Mouse (Mus musculus) small intestine, adult 2 months (tissue): ENCODE data around the gene Calcoco2. TPM values are rescaled to one million over a fixed set of nuclear protein-coding genes. Genes with fewer than 3 reads are reported as not detected.
"Not testable (repeated sequence)": the region's sequence is repeated elsewhere in the genome, so short reads cannot be mapped to it uniquely, and the experiment has no call there.

Experiments used
- H3K27ac ChIP-seq: fragments of 200-500 bp; 2 replicates; pipeline ENCODE4 v1.5.1; 2012; ENCODE audit warnings: low read depth, low read length, control low read depth, inconsistent platforms; ENCODE audit not compliant: insufficient read depth
- H3K27me3 ChIP-seq: fragments of 200-500 bp; 2 replicates; pipeline ENCODE4 v1.6.1; 2012; ENCODE audit warnings: mild to moderate bottlenecking, moderate library complexity, low read length, inconsistent platforms; ENCODE audit not compliant: control insufficient read depth, insufficient read depth
- H3K36me3 ChIP-seq: fragments of 200-500 bp; 2 replicates; pipeline ENCODE4 v1.6.1; 2012; ENCODE audit warnings: mild to moderate bottlenecking, low read length, control low read depth, inconsistent platforms; ENCODE audit not compliant: control insufficient read depth, insufficient read depth
- H3K4me1 ChIP-seq: fragments of 200-500 bp; 2 replicates; pipeline ENCODE4 v1.6.1; 2012; ENCODE audit warnings: low read length, inconsistent platforms, mixed read lengths; ENCODE audit not compliant: control insufficient read depth, insufficient read depth, insufficient read length
- H3K4me3 ChIP-seq: fragments of 200-500 bp; 2 replicates; pipeline ENCODE4 v1.5.1; 2012; ENCODE audit warnings: low read depth, mild to moderate bottlenecking, control low read depth, inconsistent platforms, low read length, moderate library complexity
- CTCF ChIP-seq: fragments of 200-500 bp; IDR thresholded peaks from 2 replicates; pipeline ENCODE4 v1.5.1; 2012; ENCODE audit warnings: low read depth, mild to moderate bottlenecking, control low read depth, inconsistent platforms, low read length, moderate library complexity, mixed read lengths; ENCODE audit not compliant: insufficient replicate concordance, insufficient read length; ENCODE audit errors: extremely low read depth
- POLR2A ChIP-seq: fragments of 200-500 bp; IDR thresholded peaks from 2 replicates; pipeline ENCODE4 v1.6.1; 2012; ENCODE audit warnings: low read depth, mild to moderate bottlenecking, control low read depth, inconsistent platforms, low read length, moderate library complexity
- WGBS: fragments of 180-500 bp; shearing (Covaris S2); methylation state at CpG from one replicate; pipeline ENCODE4 v1.1.7; 2018; 5-methylcytosine and 5-hydroxymethylcytosine counted together
- polyA plus RNA-seq: library from polyadenylated mRNA; depleted of rRNA; stranded (reverse); fragments of >200 nt; gene quantifications from 2 replicates; pipeline ENCODE4 v1.2.3, GENCODE M21; 2012

Gene Calcoco2
- polyA plus RNA-seq, 1 experiment: not detected

DNA sequence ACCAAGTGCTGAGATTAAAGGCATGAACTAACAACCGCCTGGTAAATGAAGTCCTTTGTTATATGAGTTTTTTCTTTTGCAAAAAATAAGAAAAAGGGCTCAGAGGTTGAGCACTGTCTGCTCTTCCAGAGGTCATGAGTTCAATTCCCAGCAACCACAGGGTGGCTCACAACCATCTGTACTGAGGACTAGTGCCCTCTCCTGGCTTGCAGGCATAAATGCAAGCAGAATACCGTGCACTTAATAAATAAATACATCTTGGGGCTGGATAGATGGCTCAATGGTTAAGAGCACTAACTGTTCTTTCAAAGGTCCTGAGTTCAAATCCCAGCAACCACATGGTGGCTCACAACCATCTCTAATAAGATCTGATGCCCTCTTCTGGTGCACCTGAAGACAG is 814 bp downstream of the Calcoco2 start:
- WGBS: 59% methylated on average over 2 of the region's 2 CpGs
- peak; percentile 26; the same call in 1 of the 2 replicates for TF ChIP-seq CTCF

DNA sequence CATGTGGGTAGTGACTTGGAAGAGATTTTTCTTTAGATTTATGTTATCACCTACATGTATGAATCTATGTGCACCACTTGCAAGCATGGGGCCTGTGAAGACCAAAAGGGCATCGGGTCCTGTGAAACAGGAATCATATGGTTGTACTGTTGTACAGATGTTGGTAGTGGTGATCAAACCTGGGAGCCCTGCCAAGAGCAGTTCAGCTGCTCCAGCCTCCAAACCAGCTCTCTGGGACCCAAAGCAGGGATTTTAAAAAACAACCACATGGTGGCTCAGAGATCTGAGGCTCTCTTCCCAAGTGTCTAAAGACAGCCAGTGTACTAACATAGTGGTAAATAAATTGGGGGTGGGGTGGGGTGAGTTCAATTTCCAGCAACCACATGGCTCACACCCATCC is 3.4 kb downstream of the Calcoco2 start:
- WGBS: 9% methylated on average over 1 of the region's 1 CpGs
- no peak overlapping the region for H3K27ac ChIP-seq
- H3K36me3 ChIP-seq: no peaks in the 10 kb centered on the region
- no peaks in the 10 kb centered on the region for H3K4me1 ChIP-seq
- no peaks in the 10 kb centered on the region; the same call in 1 of the 2 replicates for H3K27me3 ChIP-seq
- no peak overlapping the region for H3K4me3 ChIP-seq
- TF ChIP-seq CTCF (no peak), POLR2A (no peak)

More for the DNA sequence above, 814 bp downstream of the Calcoco2 start:
- H3K4me1 ChIP-seq, H3K4me3 ChIP-seq, H3K27ac ChIP-seq, H3K27me3 ChIP-seq, H3K36me3 ChIP-seq: not testable (repeated sequence)

DNA sequence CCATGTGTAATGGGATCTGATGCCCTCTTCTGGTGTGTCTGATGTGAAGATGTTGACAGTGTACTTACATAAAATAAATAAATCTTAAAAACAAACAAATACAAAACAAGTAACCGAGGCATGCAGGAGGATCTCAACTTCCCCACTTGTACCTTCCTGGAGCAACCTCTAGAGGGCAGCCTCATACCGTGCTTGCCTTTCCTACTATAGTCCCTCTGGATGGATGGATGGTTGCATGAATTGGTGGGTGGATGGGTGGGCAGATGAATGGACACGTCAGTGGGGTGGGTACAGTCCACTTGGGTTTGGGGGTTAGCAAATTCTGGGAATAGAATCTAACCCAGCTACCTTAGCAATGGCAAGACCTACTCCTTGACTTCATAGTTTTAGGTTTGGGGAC is 18.4 kb downstream of the Calcoco2 start:
- H3K4me1 ChIP-seq: no peaks in the 10 kb centered on the region
- 2% methylated on average over 3 of the region's 3 CpGs for WGBS
- H3K27me3 ChIP-seq: no peaks in the 10 kb centered on the region
- no peaks in the 10 kb centered on the region for H3K36me3 ChIP-seq
- H3K4me3 ChIP-seq: no peak overlapping the region
- H3K27ac ChIP-seq: no peak overlapping the region
- TF ChIP-seq POLR2A (no peak), CTCF (peak; percentile 82; the same call in 1 of the 2 replicates)

DNA sequence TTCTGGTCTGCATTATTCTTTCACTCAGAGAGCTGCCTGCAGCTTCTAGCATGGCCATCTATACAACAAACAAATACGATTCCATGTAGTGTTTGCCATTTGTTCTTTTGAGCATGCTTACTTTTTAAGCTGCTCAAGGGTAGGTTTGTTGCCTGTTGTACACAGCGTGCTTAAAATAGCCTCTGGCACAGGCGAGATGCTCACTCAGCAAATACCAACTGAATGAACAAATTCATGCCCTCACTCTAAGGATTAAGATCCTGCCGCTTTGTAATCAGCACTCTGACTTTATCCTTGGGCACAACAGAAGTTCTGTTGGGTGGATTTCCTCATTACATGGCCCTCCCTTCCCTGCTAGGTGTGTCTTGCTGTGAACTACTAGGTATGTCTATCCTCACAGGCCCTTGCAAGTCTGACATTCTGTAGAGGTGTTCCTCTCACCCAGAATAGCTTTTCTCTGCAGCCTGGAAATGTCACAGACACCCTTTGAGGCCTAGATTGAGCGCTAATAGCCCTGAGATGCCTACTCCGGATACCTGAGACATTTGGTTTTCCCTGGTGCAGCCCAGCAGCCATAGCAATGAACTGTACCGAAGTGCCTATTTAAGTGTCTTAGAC is 19.0 kb downstream of the Calcoco2 start:
- no peak overlapping the region for H3K4me3 ChIP-seq
- H3K27ac ChIP-seq: no peak overlapping the region
- TF ChIP-seq CTCF: no peak
- TF ChIP-seq POLR2A: no peak
- H3K4me1 ChIP-seq: no peaks in the 10 kb centered on the region
- H3K36me3 ChIP-seq: no peaks in the 10 kb centered on the region
- WGBS: 41% methylated on average over 7 of the region's 7 CpGs
- no peaks in the 10 kb centered on the region for H3K27me3 ChIP-seq

DNA sequence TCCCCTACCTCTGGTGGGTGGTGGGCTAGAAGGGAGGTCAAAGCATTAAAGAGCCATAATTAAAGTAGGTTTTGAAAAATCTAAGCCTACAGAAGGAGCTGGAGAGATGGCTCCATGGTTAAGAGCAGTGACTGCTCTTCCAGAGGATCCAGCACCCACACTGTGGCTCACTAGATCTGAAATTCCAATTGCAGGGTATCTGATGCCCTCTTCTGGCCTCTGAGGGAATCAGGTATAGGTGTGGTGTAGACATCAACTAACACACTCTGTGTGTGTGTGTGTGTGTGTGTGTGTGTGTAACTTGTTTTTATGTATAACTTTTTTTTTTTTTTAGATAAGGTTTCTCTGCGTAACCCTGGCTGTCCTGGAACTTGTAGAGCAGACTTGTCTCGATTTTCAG is 20.7 kb downstream of the Calcoco2 start:
- no peak overlapping the region for H3K27ac ChIP-seq
- no peaks in the 10 kb centered on the region for H3K27me3 ChIP-seq
- H3K36me3 ChIP-seq: no peaks in the 10 kb centered on the region
- no peaks in the 10 kb centered on the region for H3K4me1 ChIP-seq
- 49% methylated on average over 2 of the region's 2 CpGs for WGBS
- H3K4me3 ChIP-seq: no peak overlapping the region
- no peak for TF ChIP-seq POLR2A
- TF ChIP-seq CTCF: no peak

DNA sequence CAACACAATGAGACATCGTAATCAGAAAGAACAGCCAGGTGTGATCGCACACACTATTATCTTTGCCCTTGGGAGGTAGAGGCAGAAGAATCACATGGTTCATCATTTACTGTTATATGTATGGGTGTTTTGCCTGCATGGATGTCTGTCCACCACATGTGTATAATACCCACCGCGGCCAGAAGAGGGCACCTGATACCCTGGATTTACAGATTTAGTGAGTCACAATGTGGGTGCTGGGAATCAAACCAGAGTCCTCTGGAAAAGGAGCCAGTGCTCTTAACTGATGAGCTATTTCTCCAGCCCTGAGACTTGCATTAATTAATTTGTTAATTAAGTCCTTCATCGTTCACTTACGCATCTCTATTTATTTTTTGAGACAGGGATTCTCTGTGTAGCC is 23.8 kb downstream of the Calcoco2 start:
- Histone ChIP-seq H3K27ac (no peak overlapping the region), H3K27me3 (no peaks in the 10 kb centered on the region), H3K36me3 (no peaks in the 10 kb centered on the region), H3K4me1 (no peaks in the 10 kb centered on the region), H3K4me3 (no peak overlapping the region)
- WGBS: 91% methylated on average over 6 of the region's 6 CpGs
- TF ChIP-seq CTCF (no peak), POLR2A (no peak)

DNA sequence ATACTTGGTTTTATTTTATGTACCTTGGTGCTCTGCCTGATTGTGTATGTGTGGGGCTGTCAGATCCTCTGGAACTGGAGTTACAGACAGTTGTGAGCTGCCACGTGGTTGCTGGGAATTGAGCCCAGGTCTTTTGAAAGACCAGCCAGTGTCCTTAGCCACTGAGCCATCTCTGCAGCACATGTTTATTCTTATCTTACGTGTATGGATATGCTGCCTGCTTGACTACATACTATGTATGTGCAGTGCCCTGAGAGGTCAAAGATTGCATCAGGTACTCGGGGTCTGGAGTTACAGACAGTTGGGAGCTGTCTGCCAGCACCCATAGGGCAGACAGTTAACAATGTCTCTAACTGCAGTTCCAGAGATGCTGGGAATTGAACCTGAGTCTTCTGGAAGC is 29.1 kb downstream of the Calcoco2 start:
- TF ChIP-seq POLR2A (no peak), CTCF (no peak)
- no peak overlapping the region for H3K27ac ChIP-seq
- WGBS: 58% methylated on average over 3 of the region's 3 CpGs

More for the DNA sequence above, 29.1 kb downstream of the Calcoco2 start:
- Histone ChIP-seq H3K36me3 (no peaks in the 10 kb centered on the region), H3K27me3 (no peaks in the 10 kb centered on the region), H3K4me1 (no peaks in the 10 kb centered on the region), H3K4me3 (no peak overlapping the region)
